Mouse (Mus musculus) midbrain, embryonic 16.5 days (tissue): Measurements from ENCODE around the gene Pbdc1. TPM values are rescaled to one million over a fixed set of nuclear protein-coding genes. Genes with fewer than 3 reads are reported as not detected.
"Not testable (repeated sequence)": the region's sequence is repeated elsewhere in the genome, so short reads cannot be mapped to it uniquely, and the experiment has no call there.

Source experiments
- ATAC-seq: fragments of 200-750 bp; cut with Nextera tagmentation; 2 replicates; pipeline ENCODE4 v1.8.0; 2017; ENCODE audit warnings: moderate TSS enrichment
- H3K27ac ChIP-seq: fragments of 300-500 bp; sonication (generic); 2 replicates; pipeline ENCODE4 v1.5.1; 2014; ENCODE audit warnings: mild to moderate bottlenecking, low read length, mixed read lengths
- H3K27me3 ChIP-seq: fragments of 300-500 bp; sonication (generic); 2 replicates; pipeline ENCODE4 v1.6.1; 2014; ENCODE audit warnings: low read depth, low read length, mixed read lengths; ENCODE audit not compliant: control insufficient read depth, insufficient read depth
- H3K36me3 ChIP-seq: fragments of 300-500 bp; sonication (generic); 2 replicates; pipeline ENCODE4 v1.6.1; 2014; ENCODE audit warnings: mild to moderate bottlenecking, low read length, moderate library complexity, mixed read lengths; ENCODE audit not compliant: control insufficient read depth, insufficient read depth
- H3K4me1 ChIP-seq: fragments of 300-500 bp; sonication (generic); 2 replicates; pipeline ENCODE4 v1.6.1; 2014; ENCODE audit warnings: mild to moderate bottlenecking, low read length, mixed read lengths; ENCODE audit not compliant: control insufficient read depth, insufficient read depth
- H3K4me2 ChIP-seq: fragments of 300-500 bp; sonication (generic); 2 replicates; pipeline ENCODE4 v1.6.1; 2014; ENCODE audit warnings: mild to moderate bottlenecking, low read length, mixed read lengths
- H3K4me3 ChIP-seq: fragments of 300-500 bp; sonication (generic); 2 replicates; pipeline ENCODE4 v1.5.1; 2014; ENCODE audit warnings: low read depth, mild to moderate bottlenecking, low read length, moderate library complexity, mixed read lengths
- H3K9ac ChIP-seq: fragments of 300-500 bp; sonication (generic); 2 replicates; pipeline ENCODE4 v1.6.1; 2014; ENCODE audit warnings: low read depth, low read length, mixed read lengths
- H3K9me3 ChIP-seq: fragments of 300-500 bp; sonication (generic); replicated peaks from 2 replicates; pipeline ENCODE4 v1.6.1; 2014; ENCODE audit warnings: mild to moderate bottlenecking, low read length, mixed read lengths; ENCODE audit not compliant: control insufficient read depth, poor library complexity, severe bottlenecking
- WGBS: fragments of 180-500 bp; shearing (Covaris S2); extraction: QIAGEN DNeasy Blood & Tissue Kit; methylation state at CpG from one replicate; pipeline ENCODE4 v1.1.7; 2014; 5-methylcytosine and 5-hydroxymethylcytosine counted together
- polyA plus RNA-seq: library from polyadenylated mRNA; unstranded; fragments of >200 nt; fragmentation: Nextera tagmentation; extraction: Ambion mirVana; gene quantifications from 2 replicates; pipeline ENCODE4 v1.2.1, GENCODE M21; 2015

Gene Pbdc1
- polyA plus RNA-seq = 28.9 and 29.4 TPM in 2 replicates

GRCm38 (mm10) chrX:105079615-105080092, at the start of gene Pbdc1:
Gene Pbdc1 (plus strand): TSS chrX:105079756.
- H3K27me3 ChIP-seq = no peaks in the 10 kb centered on the region
- peak within 1 kb of the TSS; percentile 67 for H3K27ac ChIP-seq
- peak within 1 kb of the TSS; percentile 57 for H3K4me3 ChIP-seq
- WGBS = 4% methylated on average over 35 of the region's 35 CpGs
- ATAC-seq = peak; percentile 99
- H3K4me2 ChIP-seq = peak within 1 kb of the TSS; percentile 70
- peak within 1 kb of the TSS; percentile 55 for H3K9ac ChIP-seq
- H3K36me3 ChIP-seq = peaks cover 3% of the 10 kb centered on the region; the same call in 1 of the 2 replicates
- H3K4me1 ChIP-seq = peaks cover 5% of the 10 kb centered on the region
- H3K9me3 ChIP-seq = no peaks in the 10 kb centered on the region

- WGBS = 84% methylated on average over 3 of the region's 3 CpGs
- H3K9me3 ChIP-seq = no peaks in the 10 kb centered on the region
- no peak overlapping the region for H3K4me2 ChIP-seq
- H3K36me3 ChIP-seq = no peaks in the 10 kb centered on the region
- no peak overlapping the region for H3K4me3 ChIP-seq
- H3K9ac ChIP-seq = no peak overlapping the region
- H3K4me1 ChIP-seq = no peaks in the 10 kb centered on the region
- no peak overlapping the region for H3K27ac ChIP-seq
- peak; percentile 28; the same call in 1 of the 2 replicates for ATAC-seq
- no peaks in the 10 kb centered on the region for H3K27me3 ChIP-seq
Observed at GRCm38 (mm10) chrX:105037666-105038065, 41.9 kb upstream of the Pbdc1 start.

DNA sequence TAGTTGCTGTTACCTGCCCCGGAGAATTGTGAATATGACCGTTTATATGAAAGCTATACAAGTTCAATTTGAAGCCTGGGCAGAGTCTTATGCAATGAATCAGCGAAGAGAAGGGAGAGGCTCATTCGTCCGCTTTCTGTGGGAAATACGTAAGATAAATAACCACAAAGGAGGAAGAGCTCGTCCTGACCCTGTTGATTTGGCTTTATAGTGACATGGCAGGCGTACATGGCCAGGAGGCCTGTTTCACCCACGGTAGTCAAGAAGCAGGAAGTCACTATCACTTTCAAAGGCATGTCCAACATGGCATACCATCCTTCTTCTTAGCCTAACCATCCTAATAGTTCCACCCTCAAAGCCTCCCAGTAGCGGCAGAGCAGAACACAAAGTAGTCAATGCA, 15.3 kb upstream of the Pbdc1 start:
- no peak overlapping the region for H3K27ac ChIP-seq
- WGBS = 95% methylated on average over 10 of the region's 10 CpGs
- ATAC-seq = no peak
- H3K4me3 ChIP-seq = no peak overlapping the region
- no peak overlapping the region for H3K9ac ChIP-seq
- no peaks in the 10 kb centered on the region for H3K27me3 ChIP-seq
- H3K4me2 ChIP-seq = no peak overlapping the region
- no peaks in the 10 kb centered on the region for H3K9me3 ChIP-seq
- H3K36me3 ChIP-seq = peaks cover 11% of the 10 kb centered on the region; the same call in 1 of the 2 replicates
- H3K4me1 ChIP-seq = peaks cover 5% of the 10 kb centered on the region

DNA sequence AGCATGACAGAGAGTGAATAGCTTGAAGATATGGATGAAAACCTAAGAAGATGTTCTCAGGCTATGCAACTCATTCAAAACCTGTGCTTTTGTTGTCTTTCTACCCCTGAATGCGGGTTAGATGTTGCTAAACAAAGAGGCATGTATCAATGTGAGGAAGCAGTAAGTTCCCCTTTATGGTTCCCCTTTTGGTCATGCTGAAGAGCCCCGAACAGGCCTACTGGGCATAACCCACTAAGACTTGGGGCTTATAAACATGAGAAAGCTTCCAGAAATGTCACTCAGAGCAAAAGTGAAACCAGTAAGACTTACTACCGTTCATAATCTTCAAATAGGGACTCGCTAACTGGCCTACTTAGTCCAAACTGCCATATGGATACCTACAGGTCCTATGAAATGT, 14.8 kb upstream of the Pbdc1 start:
- Histone ChIP-seq H3K9me3 (no peaks in the 10 kb centered on the region), H3K27me3 (no peaks in the 10 kb centered on the region), H3K27ac (no peak overlapping the region), H3K9ac (no peak overlapping the region), H3K36me3 (peaks cover 9% of the 10 kb centered on the region; the same call in 1 of the 2 replicates), H3K4me2 (no peak overlapping the region), H3K4me3 (no peak overlapping the region), H3K4me1 (peaks cover 7% of the 10 kb centered on the region)
- ATAC-seq = no peak
- WGBS = 95% methylated on average over 4 of the region's 4 CpGs

DNA sequence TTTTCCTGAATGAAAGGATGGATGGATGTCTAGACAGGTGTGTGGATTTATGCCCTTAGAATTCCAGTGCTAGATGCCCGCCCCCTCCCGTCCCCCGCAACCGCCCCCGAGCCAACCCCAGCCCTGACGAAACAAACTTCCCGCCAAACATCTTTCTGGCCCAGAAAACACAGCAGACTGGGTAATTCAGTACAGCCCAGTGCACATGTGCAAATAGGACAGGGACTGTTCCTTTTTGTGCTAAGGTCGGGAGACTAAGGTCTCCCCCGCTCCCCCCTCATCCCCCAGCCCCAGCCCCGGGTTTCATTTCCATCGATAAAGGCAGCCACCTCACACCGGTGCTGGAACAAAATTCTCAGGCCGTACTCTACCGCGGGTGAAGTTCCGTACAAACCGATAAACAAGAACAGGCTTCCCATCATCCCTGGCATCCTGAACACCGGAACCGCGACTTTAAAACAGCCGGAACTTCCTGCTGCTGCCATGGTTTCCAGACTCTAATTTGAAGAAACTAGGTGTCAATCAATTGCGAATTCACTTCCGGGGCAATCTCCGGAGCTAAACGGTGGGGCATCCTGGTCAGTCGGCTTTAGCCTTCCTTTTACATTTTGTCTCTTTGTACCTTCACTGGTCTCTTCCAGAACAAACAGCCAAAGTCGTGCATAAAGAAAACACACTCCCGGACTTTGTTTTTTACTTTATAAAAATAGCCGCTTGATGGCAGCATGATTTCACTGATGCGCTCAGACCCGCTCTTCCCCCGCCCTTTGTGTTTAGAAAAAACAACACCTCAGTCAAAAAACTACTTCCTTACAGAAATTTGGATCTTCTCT, 9.7 kb upstream of the Pbdc1 start:
- Histone ChIP-seq H3K9me3 (no peaks in the 10 kb centered on the region), H3K4me3 (peak overlapping the region; percentile 60), H3K36me3 (peaks cover 4% of the 10 kb centered on the region; the same call in 1 of the 2 replicates), H3K9ac (peak overlapping the region; percentile 69), H3K4me2 (peak overlapping the region; percentile 61), H3K27me3 (no peaks in the 10 kb centered on the region), H3K27ac (peak overlapping the region; percentile 80), H3K4me1 (peaks cover 7% of the 10 kb centered on the region)
- WGBS = 2% methylated on average over 32 of the region's 32 CpGs
- peak; percentile 95 for ATAC-seq

DNA sequence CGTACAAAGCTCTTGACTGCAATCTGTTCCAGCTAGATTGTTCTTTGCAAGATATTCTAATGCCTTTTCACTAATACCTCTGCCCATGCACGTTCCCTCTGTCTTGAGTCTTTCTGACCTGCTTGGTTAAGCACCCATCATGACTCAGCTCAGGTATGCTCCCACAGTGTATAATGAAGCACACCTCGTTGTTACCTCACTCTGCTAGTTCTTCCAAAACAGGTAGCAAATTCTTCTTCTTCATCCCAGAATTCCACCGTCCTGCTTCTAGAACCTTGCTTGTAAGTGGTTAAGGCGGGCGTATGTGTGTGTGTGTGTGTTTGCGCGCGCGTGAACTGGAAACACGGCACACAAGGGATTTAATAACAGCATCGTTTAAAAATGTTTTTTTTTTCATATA, 405 bp upstream of the Pbdc1 start:
- ATAC-seq = peak; percentile 72
- WGBS = 7% methylated on average over 12 of the region's 12 CpGs
- Histone ChIP-seq H3K4me3 (peak overlapping the region; percentile 57), H3K9ac (peak overlapping the region; percentile 51), H3K4me1 (peaks cover 5% of the 10 kb centered on the region), H3K27ac (peak overlapping the region; percentile 67), H3K9me3 (no peaks in the 10 kb centered on the region), H3K36me3 (peaks cover 3% of the 10 kb centered on the region; the same call in 1 of the 2 replicates), H3K27me3 (no peaks in the 10 kb centered on the region), H3K4me2 (peak overlapping the region; percentile 59)

GRCm38 (mm10) chrX:105080096-105080495, 540 bp downstream of the Pbdc1 start:
- peak overlapping the region; percentile 55 for H3K9ac ChIP-seq
- ATAC-seq = no peak
- peaks cover 5% of the 10 kb centered on the region for H3K4me1 ChIP-seq
- peak overlapping the region; percentile 70 for H3K4me2 ChIP-seq
- no peaks in the 10 kb centered on the region for H3K9me3 ChIP-seq
- H3K36me3 ChIP-seq = peaks cover 3% of the 10 kb centered on the region; the same call in 1 of the 2 replicates
- no peak overlapping the region for H3K27ac ChIP-seq
- no peaks in the 10 kb centered on the region for H3K27me3 ChIP-seq
- H3K4me3 ChIP-seq = peak overlapping the region; percentile 57
- WGBS = 12% methylated on average over 8 of the region's 8 CpGs

- H3K9me3 ChIP-seq, H3K36me3 ChIP-seq, H3K4me3 ChIP-seq, ATAC-seq, H3K4me1 ChIP-seq, H3K4me2 ChIP-seq, H3K27ac ChIP-seq, H3K9ac ChIP-seq, H3K27me3 ChIP-seq: not testable (repeated sequence)
- 92% methylated on average over 7 of the region's 7 CpGs for WGBS
Observed at GRCm38 (mm10) chrX:105083013-105083412, 3.5 kb downstream of the Pbdc1 start.

DNA sequence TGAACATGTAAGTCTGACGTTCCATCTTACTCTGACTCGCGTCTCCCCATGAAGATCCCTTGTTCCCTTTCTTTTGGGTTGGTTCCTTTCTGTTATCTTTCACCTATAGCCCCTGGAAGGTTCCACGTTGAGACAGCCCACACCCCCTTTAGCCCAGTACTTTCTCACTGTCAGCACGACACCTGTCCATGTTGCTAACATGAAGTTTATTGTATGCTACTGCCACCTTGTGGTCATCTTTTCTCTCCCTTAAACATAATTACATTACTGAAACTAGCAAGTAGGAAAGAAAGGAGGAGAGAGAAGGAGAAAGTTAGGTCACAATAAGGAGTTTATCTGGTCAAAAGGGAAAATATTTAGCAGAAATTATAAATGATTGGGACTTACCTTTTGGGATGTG, 24.6 kb downstream of the Pbdc1 start:
- H3K27ac ChIP-seq = no peak overlapping the region
- no peaks in the 10 kb centered on the region for H3K4me1 ChIP-seq
- H3K4me3 ChIP-seq = no peak overlapping the region
- no peaks in the 10 kb centered on the region for H3K9me3 ChIP-seq
- H3K4me2 ChIP-seq = no peak overlapping the region
- 39% methylated on average over 5 of the region's 5 CpGs for WGBS
- H3K36me3 ChIP-seq = 0 out of 2 replicates have a peak, but pooled peaks cover 2% of the 10 kb centered on the region
- no peak overlapping the region for H3K9ac ChIP-seq
- H3K27me3 ChIP-seq = no peaks in the 10 kb centered on the region; the same call in 1 of the 2 replicates
- ATAC-seq = no peak
